Mouse (Mus musculus) G1E (cell line): Measurements from ENCODE around the gene Asf1b.

Experiments
- CTCF ChIP-seq: IDR thresholded peaks from 2 replicates; pipeline ENCODE4 v1.5.1; 2012; ENCODE audit warnings: low read depth, low read length, inconsistent platforms, mixed read lengths
- GATA2 ChIP-seq: IDR thresholded peaks from 2 replicates; pipeline ENCODE4 v1.6.1; 2012; ENCODE audit warnings: low read depth, low read length, inconsistent platforms, borderline replicate concordance
- TAL1 ChIP-seq: conservative IDR thresholded peaks from 2 replicates; pipeline ENCODE4 v1.6.1; 2012; ENCODE audit warnings: low read depth, low read length, inconsistent platforms, mixed read lengths

DNA sequence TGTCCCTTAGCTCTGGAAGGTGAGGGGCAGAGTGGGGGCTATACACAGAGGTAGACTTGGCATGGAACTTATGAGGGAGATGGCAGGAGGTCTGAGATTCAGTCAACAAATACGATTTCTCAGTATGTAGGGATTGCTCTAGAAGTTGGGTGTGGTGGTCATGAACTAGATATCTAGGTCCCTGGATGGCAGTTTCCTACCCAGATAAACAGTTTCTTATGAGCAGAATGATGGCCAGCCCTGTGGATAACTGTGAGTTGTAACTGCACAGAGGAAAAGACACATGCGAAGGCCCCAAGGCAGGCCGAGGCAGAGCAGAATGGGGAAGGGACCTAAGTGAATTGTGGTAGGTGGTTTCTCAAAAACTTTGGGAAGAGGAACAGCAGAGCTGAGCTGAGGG, 41.1 kb upstream of the Asf1b start:
- TF ChIP-seq CTCF, result no peak
- TF ChIP-seq TAL1, result no peak
- no peak for TF ChIP-seq GATA2
